Mouse (Mus musculus) liver, embryonic 14.5 days (tissue): ENCODE measurements around the gene Ubl5. TPM values are rescaled to one million over a fixed set of nuclear protein-coding genes. Genes with fewer than 3 reads are reported as not detected.
"Not testable (repeated sequence)": the region's sequence is repeated elsewhere in the genome, so short reads cannot be mapped to it uniquely, and the experiment has no call there.

Experiments
- ATAC-seq: fragments of 200-750 bp; cut with Nextera tagmentation; 2 replicates; pipeline ENCODE4 v1.8.0; 2017; ENCODE audit warnings: moderate number of reproducible peaks, mild to moderate bottlenecking, moderate library complexity; ENCODE audit not compliant: insufficient read depth
- DNase-seq, 3 experiments: peaks; one replicate each; pipeline ENCODE4 v3.0.0-alpha.2; 2012 to 2013; ENCODE audit warnings: low read depth in 3 of 3, low spot score in 3 of 3
- H3K27ac ChIP-seq: fragments of 300-500 bp; sonication (generic); 2 replicates; pipeline ENCODE4 v1.5.1; 2014; ENCODE audit warnings: moderate library complexity, mild to moderate bottlenecking, control low read depth, inconsistent platforms
- H3K27me3 ChIP-seq: fragments of 300-500 bp; sonication (generic); 2 replicates; pipeline ENCODE4 v1.6.1; 2014; ENCODE audit warnings: mild to moderate bottlenecking, low read length, moderate library complexity; ENCODE audit not compliant: control insufficient read depth, insufficient read depth
- H3K36me3 ChIP-seq: fragments of 300-500 bp; sonication (generic); replicated peaks from 2 replicates; pipeline ENCODE4 v1.6.1; 2014; ENCODE audit warnings: low read depth; ENCODE audit not compliant: control insufficient read depth, insufficient read depth
- H3K4me1 ChIP-seq, 2 experiments: fragments of 200-500 bp in 1 of 2; fragments of 300-500 bp in 1 of 2; sonication (generic) in 1 of 2; replicated peaks; 2 replicates each; pipeline ENCODE4 v1.6.1; 2012 to 2014; ENCODE audit warnings: antibody characterized with exemption in 1 of 2, inconsistent platforms in 1 of 2, low read length in 1 of 2; ENCODE audit not compliant: control insufficient read depth in 2 of 2, insufficient read depth in 2 of 2
- H3K4me2 ChIP-seq: fragments of 300-500 bp; sonication (generic); 2 replicates; pipeline ENCODE4 v1.6.1; 2014; ENCODE audit warnings: low read depth, mild to moderate bottlenecking, control low read depth, moderate library complexity
- H3K4me3 ChIP-seq, 2 experiments: fragments of 200-500 bp in 1 of 2; fragments of 300-500 bp in 1 of 2; sonication (generic) in 1 of 2; 2 replicates each; pipeline ENCODE4 v1.5.1; 2012 to 2014; ENCODE audit warnings: low read depth in 2 of 2, low read length in 2 of 2, mild to moderate bottlenecking in 2 of 2, control low read depth in 1 of 2, inconsistent platforms in 1 of 2, moderate library complexity in 1 of 2; ENCODE audit not compliant: insufficient read depth in 1 of 2
- H3K9ac ChIP-seq: fragments of 300-500 bp; sonication (generic); replicated peaks from 2 replicates; pipeline ENCODE4 v1.6.1; 2014; ENCODE audit warnings: mild to moderate bottlenecking, control low read depth, moderate library complexity
- H3K9me3 ChIP-seq: fragments of 300-500 bp; sonication (generic); 2 replicates; pipeline ENCODE4 v1.6.1; 2016; ENCODE audit warnings: low read length, mixed read lengths; ENCODE audit not compliant: control insufficient read depth
- CTCF ChIP-seq: IDR thresholded peaks from 2 replicates; pipeline ENCODE4 v1.5.1; 2016; ENCODE audit warnings: antibody characterized with exemption, low read depth, control low read depth
- EP300 ChIP-seq: IDR thresholded peaks from 2 replicates; pipeline ENCODE4 v1.6.1; 2016; ENCODE audit warnings: antibody characterized with exemption, low read depth
- WGBS: fragments of 180-500 bp; shearing (Covaris S2); extraction: QIAGEN DNeasy Blood & Tissue Kit; methylation state at CpG from one replicate; pipeline ENCODE4 v1.1.7; 2014; ENCODE audit not compliant: insufficient replicate concordance; 5-methylcytosine and 5-hydroxymethylcytosine counted together
- polyA plus RNA-seq, 2 experiments: library from polyadenylated mRNA; depleted of rRNA in 1 of 2; stranded (reverse) in 1 of 2; unstranded in 1 of 2; fragments of >200 nt; fragmentation: Nextera tagmentation in 1 of 2; extraction: Ambion mirVana in 1 of 2; gene quantifications; 2 replicates each; pipeline versions ENCODE4 v1.2.1 to v1.2.3; 2012 to 2014

Gene Ubl5
- polyA plus RNA-seq, 2 experiments: 203 to 272 TPM

DNA sequence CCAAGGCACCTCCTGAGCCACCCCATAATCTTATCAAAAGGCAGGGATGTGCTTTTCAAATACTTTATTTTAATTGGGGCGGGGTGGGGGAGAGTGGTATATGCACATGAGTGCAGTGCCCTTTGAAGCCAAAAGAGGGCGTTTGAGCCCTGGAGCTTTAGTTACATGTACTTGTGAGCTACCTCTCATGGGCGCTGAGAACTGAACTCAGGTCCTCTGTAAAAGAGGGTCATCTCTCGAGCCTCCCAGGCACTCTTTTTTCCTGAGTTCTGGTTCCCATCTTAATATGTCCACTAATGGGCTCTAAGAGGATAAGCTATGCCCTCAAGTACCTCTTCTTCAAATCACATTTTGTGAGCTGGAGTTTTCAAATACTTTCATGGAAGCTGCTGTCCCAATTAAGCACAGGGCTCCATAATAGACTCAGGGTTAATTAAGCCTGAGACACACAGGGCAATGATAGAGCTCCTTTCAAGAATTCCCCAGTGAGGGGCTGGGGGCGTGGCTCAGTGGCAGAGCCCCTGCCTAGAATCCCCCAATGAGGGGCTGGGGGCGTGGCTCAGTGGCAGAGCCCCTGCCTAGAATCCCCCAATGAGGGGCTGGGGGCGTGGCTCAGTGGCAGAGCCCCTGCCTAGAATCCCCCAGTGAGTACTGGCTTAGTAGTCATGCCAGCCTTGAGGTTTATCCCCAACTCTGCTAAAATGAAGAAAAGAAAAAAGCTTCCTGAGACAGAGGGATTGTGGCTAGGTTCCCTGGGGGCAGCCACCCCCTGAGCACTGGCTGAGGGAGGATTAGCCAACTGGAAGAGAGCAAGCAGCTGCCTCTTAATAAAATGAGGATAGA is 39.1 kb downstream of the Ubl5 start:
- Histone ChIP-seq H3K27me3 (no peaks in the 10 kb centered on the region), H3K36me3 (no peaks in the 10 kb centered on the region), H3K9ac (no peak overlapping the region), H3K27ac (no peak overlapping the region), H3K4me2 (no peak overlapping the region), H3K4me1 (no peaks in the 10 kb centered on the region), H3K9me3 (no peaks in the 10 kb centered on the region), H3K4me3 (no peak overlapping the region)
- 37% methylated on average over 6 of the region's 7 CpGs for WGBS
- DNase-seq: no peak
- ATAC-seq: no peak
- TF ChIP-seq EP300 (no peak), CTCF (no peak)

GRCm38 (mm10) chr9:20682389-20682722 is 39.7 kb downstream of the Ubl5 start:
- no peaks in the 10 kb centered on the region for H3K36me3 ChIP-seq
- no peaks in the 10 kb centered on the region for H3K27me3 ChIP-seq
- TF ChIP-seq EP300: no peak
- TF ChIP-seq CTCF: no peak
- H3K4me3 ChIP-seq: no peak overlapping the region
- ATAC-seq: no peak
- no peaks in the 10 kb centered on the region for H3K9me3 ChIP-seq
- H3K9ac ChIP-seq: no peak overlapping the region
- 49% methylated on average over 2 of the region's 2 CpGs for WGBS
- H3K4me2 ChIP-seq: no peak overlapping the region
- no peak for DNase-seq
- no peaks in the 10 kb centered on the region for H3K4me1 ChIP-seq
- no peak overlapping the region for H3K27ac ChIP-seq

DNA sequence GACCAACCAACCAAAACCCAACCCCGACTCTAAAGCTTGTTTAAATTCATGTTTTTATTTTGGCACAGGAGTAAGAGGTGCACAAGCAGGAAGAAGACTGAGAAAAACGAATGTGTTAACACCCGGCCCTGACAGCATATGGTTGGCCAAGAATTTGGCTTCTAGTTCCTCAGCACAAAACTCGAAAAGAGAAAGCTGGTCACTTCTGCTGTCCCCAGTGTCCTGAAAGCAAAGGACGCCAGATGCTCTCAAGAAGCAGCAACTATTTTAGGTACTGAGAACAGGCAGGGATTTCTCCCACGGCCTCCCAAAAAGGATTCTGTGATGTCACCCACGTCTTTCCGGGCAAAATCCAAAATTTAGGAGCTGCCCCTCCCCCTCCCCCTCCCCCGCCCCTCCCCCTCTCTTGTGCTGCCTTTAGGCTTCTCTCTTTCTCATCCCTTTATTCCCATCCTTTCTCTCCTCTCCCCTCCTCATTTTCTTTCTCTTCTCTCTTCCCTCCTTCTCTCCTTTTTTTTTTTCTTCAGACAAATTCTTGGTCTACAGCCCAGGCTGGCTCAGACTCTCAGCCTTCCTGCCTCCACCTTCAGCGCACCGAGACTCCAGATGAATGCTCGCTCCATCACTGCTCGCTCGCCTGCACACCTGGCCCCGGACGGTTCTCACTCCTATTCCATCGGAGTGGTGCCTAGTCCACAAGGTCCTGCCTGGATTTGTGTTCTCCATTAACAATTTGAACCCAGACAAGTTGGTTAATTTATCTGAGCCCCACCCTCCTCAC is 42.6 kb downstream of the Ubl5 start:
- H3K27me3 ChIP-seq: no peaks in the 10 kb centered on the region
- DNase-seq: no peak
- no peak overlapping the region for H3K27ac ChIP-seq
- no peak overlapping the region for H3K4me3 ChIP-seq
- no peaks in the 10 kb centered on the region for H3K4me1 ChIP-seq
- WGBS: 37% methylated on average over 16 of the region's 17 CpGs
- no peak for TF ChIP-seq CTCF
- TF ChIP-seq EP300: no peak
- no peaks in the 10 kb centered on the region for H3K9me3 ChIP-seq
- no peak overlapping the region for H3K4me2 ChIP-seq
- no peak overlapping the region for H3K9ac ChIP-seq
- H3K36me3 ChIP-seq: no peaks in the 10 kb centered on the region
- ATAC-seq: no peak

DNA sequence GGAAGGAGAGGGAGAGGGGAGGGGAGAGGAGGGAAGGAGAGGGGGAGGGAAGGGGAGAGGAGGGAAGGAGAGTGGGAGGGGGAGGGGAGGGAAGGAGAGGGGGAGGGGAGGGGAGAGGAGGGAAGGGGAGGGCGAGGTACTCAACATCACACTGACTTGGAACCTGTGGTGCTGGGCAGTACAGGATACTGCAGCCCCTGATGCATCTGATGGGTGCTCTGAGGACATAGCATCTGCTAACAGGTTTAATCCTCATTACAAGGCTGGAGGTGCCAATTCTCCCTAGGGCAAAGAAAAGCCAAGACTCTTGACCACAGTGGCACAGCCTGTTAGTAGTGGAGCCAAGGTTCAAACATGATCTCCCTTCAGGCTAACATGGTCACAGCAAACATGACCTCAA is 46.7 kb downstream of the Ubl5 start:
- 0% methylated on average over 1 of the region's 1 CpGs for WGBS
- no peak overlapping the region for H3K27ac ChIP-seq
- H3K9ac ChIP-seq: no peak overlapping the region
- no peaks in the 10 kb centered on the region for H3K36me3 ChIP-seq
- no peak overlapping the region for H3K4me2 ChIP-seq
- H3K4me3 ChIP-seq: no peak overlapping the region
- TF ChIP-seq CTCF (no peak), EP300 (no peak)
- ATAC-seq (no peak), DNase-seq (no peak)
- no peaks in the 10 kb centered on the region for H3K4me1 ChIP-seq
- H3K9me3 ChIP-seq: no peaks in the 10 kb centered on the region
- peaks cover 7% of the 10 kb centered on the region for H3K27me3 ChIP-seq

DNA sequence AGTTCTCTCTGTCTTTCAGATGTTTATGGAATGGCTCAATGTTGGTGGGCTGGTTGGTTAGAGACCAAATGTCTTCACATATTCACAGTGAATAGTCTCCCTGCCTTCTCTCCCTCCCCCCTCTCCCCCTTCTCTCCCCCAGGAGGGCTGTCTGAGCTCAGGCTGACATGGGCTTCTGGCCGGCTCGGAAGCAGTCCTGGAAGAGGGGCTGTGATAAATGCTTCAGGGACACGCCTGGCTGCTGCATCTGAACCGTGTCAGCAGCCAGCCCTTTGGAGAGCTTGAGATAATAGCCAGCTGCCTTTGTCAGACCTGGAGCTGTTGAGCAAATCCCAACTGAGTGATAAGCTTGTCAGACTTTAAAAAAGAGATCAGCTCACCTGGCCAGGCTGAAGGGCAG is 47.2 kb downstream of the Ubl5 start:
- WGBS: 5% methylated on average over 4 of the region's 4 CpGs
- ATAC-seq (no peak), DNase-seq (no peak)
- Histone ChIP-seq H3K4me1 (no peaks in the 10 kb centered on the region), H3K9ac (no peak overlapping the region), H3K27me3 (peaks cover 12% of the 10 kb centered on the region), H3K4me2 (no peak overlapping the region), H3K4me3 (no peak overlapping the region), H3K36me3 (no peaks in the 10 kb centered on the region), H3K9me3 (no peaks in the 10 kb centered on the region), H3K27ac (no peak overlapping the region)
- TF ChIP-seq EP300 (no peak), CTCF (no peak)

DNA sequence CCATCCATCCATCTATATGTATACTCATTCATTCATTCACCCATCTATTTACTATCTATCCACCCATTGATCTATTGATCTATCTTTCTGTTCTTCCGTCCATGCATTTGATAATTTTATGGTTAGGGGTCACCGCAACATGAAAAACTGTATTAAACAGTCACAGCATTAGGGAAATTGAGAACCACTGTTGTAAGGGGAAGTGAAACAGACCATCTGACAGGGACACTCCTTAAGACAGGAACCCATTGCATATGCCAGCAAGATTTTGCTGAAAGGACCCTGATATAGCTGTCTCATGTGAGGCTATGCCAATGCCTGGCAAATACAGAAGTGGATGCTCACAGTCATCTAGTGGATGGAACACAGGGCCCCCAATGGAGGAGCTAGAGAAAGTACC is 47.8 kb downstream of the Ubl5 start:
- not testable (repeated sequence) for H3K4me3 ChIP-seq, DNase-seq, H3K36me3 ChIP-seq, H3K4me2 ChIP-seq, H3K27ac ChIP-seq, H3K9me3 ChIP-seq, H3K4me1 ChIP-seq, ATAC-seq, H3K9ac ChIP-seq
- 70% methylated on average over 2 of the region's 2 CpGs for WGBS
- H3K27me3 ChIP-seq: peaks cover 16% of the 10 kb centered on the region
